Mouse (Mus musculus) cerebellum, postnatal 4 days (tissue): ENCODE results near the gene Vmn2r92.
"Not testable (repeated sequence)": the region's sequence is repeated elsewhere in the genome, so short reads cannot be mapped to it uniquely, and the experiment has no call there.

Experiments used
- DNase-seq, 2 experiments: peaks; one replicate each; pipeline ENCODE4 v3.0.0; 2022; ENCODE audit warnings: low spot score in 2 of 2, mixed read lengths in 1 of 2

Gene Vmn2r92

GRCm38 (mm10) chr17:18151587-18151986 lies at the start of gene Vmn2r92:
Gene Vmn2r92, plus strand, starts transcription at chr17:18151887.
- not testable (repeated sequence) for DNase-seq

- not testable (repeated sequence) for DNase-seq
Observed at GRCm38 (mm10) chr17:18102265-18102664, 49.4 kb upstream of the Vmn2r92 start.

- not testable (repeated sequence) for DNase-seq
Observed at GRCm38 (mm10) chr17:18161194-18161593, 9.5 kb downstream of the Vmn2r92 start.

GRCm38 (mm10) chr17:18189732-18190131 lies 38.0 kb downstream of the Vmn2r92 start:
- no peak for DNase-seq

- no peak for DNase-seq
Observed at GRCm38 (mm10) chr17:18221300-18221699, 69.6 kb downstream of the Vmn2r92 start.

- no peak for DNase-seq
Observed at GRCm38 (mm10) chr17:18231996-18232395, 80.3 kb downstream of the Vmn2r92 start.

- DNase-seq: no peak
Observed at GRCm38 (mm10) chr17:18236931-18237330, 85.2 kb downstream of the Vmn2r92 start.
